Mouse (Mus musculus): Measurements from ENCODE around the gene Psmd8. TPM values are rescaled to one million over a fixed set of nuclear protein-coding genes. Genes with fewer than 3 reads are reported as not detected.

Gene Psmd8
- polyA plus RNA-seq, 1 experiment from 2014 or later, result 264 TPM

- Histone ChIP-seq H3K4me3 (ENCODE audit: low read depth, low read length) (no peak overlapping the region), H3K4me1 (ENCODE audit: control insufficient read depth, insufficient read depth, low read length) (peaks cover 10% of the 10 kb centered on the region), H3K4me2 (replicated peaks; ENCODE audit: low read depth, low read length) (no peak overlapping the region), H3K27ac (ENCODE audit: low read length) (no peak overlapping the region), H3K9ac (replicated peaks; ENCODE audit: low read depth, low read length) (no peak overlapping the region), H3K9me3 (ENCODE audit: control insufficient read depth, low read depth, low read length) (no peaks in the 10 kb centered on the region), H3K36me3 (ENCODE audit: control insufficient read depth, insufficient read depth, low read length) (peaks cover 38% of the 10 kb centered on the region), H3K27me3 (ENCODE audit: control insufficient read depth, insufficient read depth, low read length) (peaks cover 7% of the 10 kb centered on the region)
- 91% methylated on average over 4 of the region's 4 CpGs for WGBS
- no peak for ATAC-seq (ENCODE audit: insufficient number of reproducible peaks, insufficient read depth, low FRiP score, low read depth)
Measured at GRCm38 (mm10) chr7:29178106-29178505, 2.4 kb downstream of the Psmd8 start.

DNA sequence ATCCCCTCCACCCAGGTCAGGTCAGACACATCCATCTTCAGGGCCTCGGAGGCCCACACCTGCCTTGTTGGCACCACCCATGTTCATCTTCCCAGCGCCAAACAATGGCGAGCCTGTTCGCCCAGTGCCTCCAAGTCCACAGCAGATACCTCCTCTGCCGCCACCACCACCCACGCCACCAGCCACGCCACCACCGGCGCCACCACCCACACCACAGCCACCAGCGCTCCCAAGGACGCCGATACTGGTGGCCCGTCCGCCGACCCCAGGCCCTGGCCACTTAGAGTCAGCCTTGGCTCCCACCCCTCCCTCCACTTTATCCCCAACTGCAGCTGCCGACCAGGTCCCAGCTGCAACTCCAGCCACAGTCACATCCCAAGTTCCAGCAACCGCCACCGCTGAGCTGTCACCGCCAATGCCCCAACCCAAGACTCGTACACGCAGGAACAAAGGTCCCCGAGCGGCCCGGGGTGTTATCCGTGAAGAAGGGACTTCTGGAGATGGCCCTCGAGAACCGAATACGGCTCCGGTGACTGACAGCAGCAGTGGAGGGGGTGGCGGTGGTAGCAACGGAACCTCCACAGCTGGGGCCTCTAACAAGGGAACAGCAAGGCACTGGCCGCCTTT, 8.0 kb downstream of the Psmd8 start:
- ATAC-seq (ENCODE audit: insufficient number of reproducible peaks, insufficient read depth, low FRiP score, low read depth), result no peak
- peaks cover 28% of the 10 kb centered on the region for H3K27me3 ChIP-seq (ENCODE audit: control insufficient read depth, insufficient read depth, low read length)
- peaks cover 39% of the 10 kb centered on the region for H3K36me3 ChIP-seq (ENCODE audit: control insufficient read depth, insufficient read depth, low read length)
- no peak overlapping the region for H3K9ac ChIP-seq (replicated peaks; ENCODE audit: low read depth, low read length)
- H3K4me2 ChIP-seq (replicated peaks; ENCODE audit: low read depth, low read length), result no peak overlapping the region
- H3K27ac ChIP-seq (ENCODE audit: low read length), result no peak overlapping the region
- peaks cover 20% of the 10 kb centered on the region for H3K4me1 ChIP-seq (ENCODE audit: control insufficient read depth, insufficient read depth, low read length)
- WGBS, result 43% methylated on average over 32 of the region's 32 CpGs
- no peaks in the 10 kb centered on the region for H3K9me3 ChIP-seq (ENCODE audit: control insufficient read depth, low read depth, low read length)
- H3K4me3 ChIP-seq (ENCODE audit: low read depth, low read length), result no peak overlapping the region

DNA sequence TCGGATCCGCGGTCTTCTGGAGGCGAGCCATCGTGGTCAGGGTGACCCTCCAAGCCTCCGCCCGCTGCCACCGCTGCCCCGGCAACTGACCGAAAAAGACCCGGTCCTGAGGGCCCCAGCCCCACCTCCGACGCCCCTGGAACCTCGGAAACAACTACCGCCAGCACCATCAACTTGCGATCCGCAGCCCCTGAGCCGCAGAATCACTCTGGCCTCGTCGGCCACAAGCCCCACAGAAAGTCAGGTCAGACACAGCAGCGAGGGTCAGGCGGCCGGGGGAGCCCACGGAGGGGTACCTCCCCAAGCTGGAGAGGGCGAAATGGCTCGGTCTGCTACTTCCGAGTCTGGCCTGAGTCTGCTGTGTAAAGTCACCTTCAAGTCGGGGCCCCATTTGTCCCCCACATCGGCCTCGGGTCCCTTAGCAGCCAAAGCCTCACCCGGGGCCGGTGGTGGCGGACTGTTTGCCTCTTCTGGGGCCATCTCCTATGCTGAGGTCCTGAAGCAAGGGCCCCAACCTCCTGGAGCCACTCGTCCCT, 8.9 kb downstream of the Psmd8 start:
- peak overlapping the region; percentile 84 for H3K4me2 ChIP-seq (replicated peaks; ENCODE audit: low read depth, low read length)
- no peak overlapping the region for H3K27ac ChIP-seq (ENCODE audit: low read length)
- H3K4me3 ChIP-seq (ENCODE audit: low read depth, low read length), result peak overlapping the region; percentile 63
- WGBS, result 10% methylated on average over 34 of the region's 34 CpGs
- H3K36me3 ChIP-seq (ENCODE audit: control insufficient read depth, insufficient read depth, low read length), result peaks cover 36% of the 10 kb centered on the region
- no peaks in the 10 kb centered on the region for H3K9me3 ChIP-seq (ENCODE audit: control insufficient read depth, low read depth, low read length)
- peaks cover 28% of the 10 kb centered on the region for H3K27me3 ChIP-seq (ENCODE audit: control insufficient read depth, insufficient read depth, low read length)
- H3K9ac ChIP-seq (replicated peaks; ENCODE audit: low read depth, low read length), result no peak overlapping the region
- ATAC-seq (ENCODE audit: insufficient number of reproducible peaks, insufficient read depth, low FRiP score, low read depth), result no peak
- H3K4me1 ChIP-seq (ENCODE audit: control insufficient read depth, insufficient read depth, low read length), result peaks cover 20% of the 10 kb centered on the region

DNA sequence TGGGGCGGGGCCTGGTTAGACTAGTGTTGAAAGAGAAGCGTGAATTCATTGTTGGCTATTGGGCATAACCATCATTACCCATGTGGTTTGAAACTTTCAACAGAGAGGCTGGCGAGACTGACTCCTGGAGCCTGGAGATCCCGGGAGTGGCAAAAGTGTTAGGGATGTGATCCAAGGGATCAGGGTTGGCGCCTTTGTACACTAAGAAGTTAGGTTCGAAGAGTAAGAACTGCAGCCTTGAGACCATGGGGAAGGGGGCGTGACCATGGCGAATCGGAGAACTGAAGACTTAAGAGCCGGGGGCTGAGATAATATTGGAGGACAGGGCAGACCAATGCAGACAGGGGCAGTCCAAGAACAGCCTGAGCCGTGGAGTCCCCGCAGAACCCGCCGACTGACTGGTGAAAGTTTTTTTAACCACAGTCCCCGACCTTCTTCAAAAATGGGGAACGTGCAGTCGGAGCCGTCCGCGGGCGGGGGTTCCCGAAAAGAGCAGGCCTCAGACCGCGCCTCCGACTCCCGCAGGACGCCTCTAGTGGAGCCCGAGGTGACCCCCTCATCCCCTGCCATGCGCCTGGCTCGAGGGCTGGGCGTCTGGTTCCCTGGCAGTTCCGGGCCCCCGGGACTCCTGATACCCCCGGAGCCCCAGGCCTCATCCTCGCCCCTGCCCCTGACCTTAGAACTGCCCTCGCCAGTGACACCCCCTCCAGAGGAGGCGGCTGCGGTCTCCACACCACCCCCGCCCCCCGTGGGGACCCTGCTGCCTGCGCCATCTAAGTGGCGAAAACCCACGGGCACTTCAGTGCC, 9.5 kb downstream of the Psmd8 start:
- Histone ChIP-seq H3K9ac (replicated peaks; ENCODE audit: low read depth, low read length) (0 out of 2 replicates have a peak overlapping the region, but pooled peaks have one; percentile 18), H3K4me3 (ENCODE audit: low read depth, low read length) (peak overlapping the region; percentile 63), H3K27me3 (ENCODE audit: control insufficient read depth, insufficient read depth, low read length) (peaks cover 28% of the 10 kb centered on the region), H3K4me1 (ENCODE audit: control insufficient read depth, insufficient read depth, low read length) (peaks cover 20% of the 10 kb centered on the region), H3K27ac (ENCODE audit: low read length) (no peak overlapping the region), H3K4me2 (replicated peaks; ENCODE audit: low read depth, low read length) (peak overlapping the region; percentile 84), H3K9me3 (ENCODE audit: control insufficient read depth, low read depth, low read length) (no peaks in the 10 kb centered on the region), H3K36me3 (ENCODE audit: control insufficient read depth, insufficient read depth, low read length) (peaks cover 29% of the 10 kb centered on the region)
- under 1% methylated on average over 41 of the region's 43 CpGs for WGBS
- no peak for ATAC-seq (ENCODE audit: insufficient number of reproducible peaks, insufficient read depth, low FRiP score, low read depth)

GRCm38 (mm10) chr7:29170066-29170754, 10.3 kb downstream of the Psmd8 start, which contains the start of the genes Ggn and Spred3:
Gene Ggn, plus strand, starts transcription at chr7:29170210.
Gene Spred3, minus strand, starts transcription at chr7:29170411.
- under 1% methylated on average over 30 of the region's 30 CpGs for WGBS
- ATAC-seq (ENCODE audit: insufficient number of reproducible peaks, insufficient read depth, low FRiP score, low read depth), result peak; percentile 75
- H3K9me3 ChIP-seq (ENCODE audit: control insufficient read depth, low read depth, low read length), result no peaks in the 10 kb centered on the region
- peak within 1 kb of the TSS; percentile 84 for H3K4me2 ChIP-seq (replicated peaks; ENCODE audit: low read depth, low read length)
- peaks cover 21% of the 10 kb centered on the region for H3K36me3 ChIP-seq (ENCODE audit: control insufficient read depth, insufficient read depth, low read length)
- peaks cover 28% of the 10 kb centered on the region for H3K27me3 ChIP-seq (ENCODE audit: control insufficient read depth, insufficient read depth, low read length)
- H3K27ac ChIP-seq (ENCODE audit: low read length), result peak within 1 kb of the TSS; percentile 48; the same call in 1 of the 2 replicates
- H3K4me3 ChIP-seq (ENCODE audit: low read depth, low read length), result peak within 1 kb of the TSS; percentile 63
- peak within 1 kb of the TSS; percentile 33 for H3K9ac ChIP-seq (replicated peaks; ENCODE audit: low read depth, low read length)
- H3K4me1 ChIP-seq (ENCODE audit: control insufficient read depth, insufficient read depth, low read length), result peaks cover 20% of the 10 kb centered on the region

GRCm38 (mm10) chr7:29169231-29170065, 11.1 kb downstream of the Psmd8 start:
- peaks cover 14% of the 10 kb centered on the region for H3K36me3 ChIP-seq (ENCODE audit: control insufficient read depth, insufficient read depth, low read length)

DNA sequence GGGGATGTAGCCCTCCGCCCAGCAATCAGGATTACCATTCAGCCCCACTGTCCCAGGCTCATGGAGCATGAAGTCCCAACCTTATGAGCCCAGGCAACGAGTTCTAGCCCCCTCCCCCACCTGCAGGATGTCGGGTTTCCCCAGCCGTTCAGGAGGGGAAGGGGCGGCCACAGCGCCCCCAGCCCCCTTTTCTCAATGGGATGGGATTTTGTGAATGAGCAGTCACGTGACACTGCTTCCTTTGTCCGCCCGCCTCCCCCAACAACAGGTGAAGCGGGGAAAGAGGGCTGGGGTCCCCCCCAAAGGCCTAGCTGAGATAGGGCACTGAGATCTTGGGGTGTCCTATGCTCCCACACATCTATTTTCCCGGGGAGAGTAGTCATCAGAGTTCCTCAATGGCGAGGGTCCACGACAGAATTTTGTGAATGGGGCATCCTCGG, 11.7 kb downstream of the Psmd8 start:
- peaks cover 8% of the 10 kb centered on the region for H3K36me3 ChIP-seq (ENCODE audit: control insufficient read depth, insufficient read depth, low read length)
- H3K4me1 ChIP-seq (ENCODE audit: control insufficient read depth, insufficient read depth, low read length), result peaks cover 20% of the 10 kb centered on the region
- peak overlapping the region; percentile 84 for H3K4me2 ChIP-seq (replicated peaks; ENCODE audit: low read depth, low read length)
- no peaks in the 10 kb centered on the region for H3K9me3 ChIP-seq (ENCODE audit: control insufficient read depth, low read depth, low read length)
- no peak for ATAC-seq (ENCODE audit: insufficient number of reproducible peaks, insufficient read depth, low FRiP score, low read depth)
- peak overlapping the region; percentile 33 for H3K9ac ChIP-seq (replicated peaks; ENCODE audit: low read depth, low read length)
- H3K4me3 ChIP-seq (ENCODE audit: low read depth, low read length), result peak overlapping the region; percentile 63
- WGBS, result under 1% methylated on average over 14 of the region's 14 CpGs
- peaks cover 26% of the 10 kb centered on the region for H3K27me3 ChIP-seq (ENCODE audit: control insufficient read depth, insufficient read depth, low read length)
- H3K27ac ChIP-seq (ENCODE audit: low read length), result no peak overlapping the region; the same call in 1 of the 2 replicates

More at GRCm38 (mm10) chr7:29169231-29170065, 11.1 kb downstream of the Psmd8 start:
- H3K27ac ChIP-seq (ENCODE audit: low read length), result peak overlapping the region; percentile 48; the same call in 1 of the 2 replicates
- H3K4me2 ChIP-seq (replicated peaks; ENCODE audit: low read depth, low read length), result peak overlapping the region; percentile 84
- peaks cover 28% of the 10 kb centered on the region for H3K27me3 ChIP-seq (ENCODE audit: control insufficient read depth, insufficient read depth, low read length)
- peak overlapping the region; percentile 33 for H3K9ac ChIP-seq (replicated peaks; ENCODE audit: low read depth, low read length)
- under 1% methylated on average over 28 of the region's 39 CpGs for WGBS
- ATAC-seq (ENCODE audit: insufficient number of reproducible peaks, insufficient read depth, low FRiP score, low read depth), result peak; percentile 81
- peak overlapping the region; percentile 63 for H3K4me3 ChIP-seq (ENCODE audit: low read depth, low read length)
- peaks cover 20% of the 10 kb centered on the region for H3K4me1 ChIP-seq (ENCODE audit: control insufficient read depth, insufficient read depth, low read length)
- H3K9me3 ChIP-seq (ENCODE audit: control insufficient read depth, low read depth, low read length), result no peaks in the 10 kb centered on the region

All from stomach, embryonic 14.5 days (tissue).